Mouse (Mus musculus) forebrain, embryonic 10.5 days (tissue): ENCODE measurements around the gene Ndufs3. TPM values are rescaled to one million over a fixed set of nuclear protein-coding genes. Genes with fewer than 3 reads are reported as not detected.
"Not testable (repeated sequence)": the region's sequence is repeated elsewhere in the genome, so short reads cannot be mapped to it uniquely, and the experiment has no call there.

ENCODE experiments used
- DNase-seq: peaks from one replicate; pipeline ENCODE4 v3.0.0-alpha.2; 2017; ENCODE audit warnings: low spot score; ENCODE audit errors: extremely low spot score
- H3K27ac ChIP-seq: fragments of 300-500 bp; sonication (generic); 2 replicates; pipeline ENCODE4 v1.5.1; 2016; ENCODE audit warnings: mild to moderate bottlenecking
- H3K27me3 ChIP-seq: fragments of 300-500 bp; sonication (generic); 2 replicates; pipeline ENCODE4 v1.6.1; 2016; ENCODE audit warnings: mild to moderate bottlenecking; ENCODE audit not compliant: poor library complexity, severe bottlenecking
- H3K36me3 ChIP-seq: fragments of 300-500 bp; sonication (generic); replicated peaks from 2 replicates; pipeline ENCODE4 v1.6.1; 2016; ENCODE audit warnings: mild to moderate bottlenecking, moderate library complexity
- H3K4me1 ChIP-seq: fragments of 300-500 bp; sonication (generic); 2 replicates; pipeline ENCODE4 v1.6.1; 2016
- H3K4me3 ChIP-seq: fragments of 300-500 bp; sonication (generic); 2 replicates; pipeline ENCODE4 v1.5.1; 2016; ENCODE audit warnings: mild to moderate bottlenecking, moderate library complexity
- H3K9me3 ChIP-seq: fragments of 300-500 bp; sonication (generic); 2 replicates; pipeline ENCODE4 v1.6.1; 2016; ENCODE audit warnings: mild to moderate bottlenecking, moderate library complexity
- WGBS: fragments of 180-500 bp; shearing (Covaris S2); methylation state at CpG from one replicate; pipeline ENCODE4 v1.1.7; 2016; 5-methylcytosine and 5-hydroxymethylcytosine counted together
- polyA plus RNA-seq: library from polyadenylated mRNA; unstranded; fragments of >200 nt; fragmentation: Nextera tagmentation; extraction: Ambion mirVana; gene quantifications from 2 replicates; pipeline ENCODE4 v1.2.1, GENCODE M21; 2016

The Ndufs3 gene
- polyA plus RNA-seq, 1 experiment from 2014 or later, result 201 TPM

- H3K36me3 ChIP-seq, result no peaks in the 10 kb centered on the region
- no peak overlapping the region for H3K27ac ChIP-seq
- peaks cover 3% of the 10 kb centered on the region; the same call in 1 of the 2 replicates for H3K27me3 ChIP-seq
- WGBS, result 92% methylated on average over 1 of the region's 1 CpGs
- H3K4me3 ChIP-seq, result no peak overlapping the region
- DNase-seq, result no peak
- no peaks in the 10 kb centered on the region for H3K9me3 ChIP-seq
- peaks cover 25% of the 10 kb centered on the region for H3K4me1 ChIP-seq
Measured at GRCm38 (mm10) chr2:90921178-90921577, 16.6 kb upstream of the Ndufs3 start.

DNA sequence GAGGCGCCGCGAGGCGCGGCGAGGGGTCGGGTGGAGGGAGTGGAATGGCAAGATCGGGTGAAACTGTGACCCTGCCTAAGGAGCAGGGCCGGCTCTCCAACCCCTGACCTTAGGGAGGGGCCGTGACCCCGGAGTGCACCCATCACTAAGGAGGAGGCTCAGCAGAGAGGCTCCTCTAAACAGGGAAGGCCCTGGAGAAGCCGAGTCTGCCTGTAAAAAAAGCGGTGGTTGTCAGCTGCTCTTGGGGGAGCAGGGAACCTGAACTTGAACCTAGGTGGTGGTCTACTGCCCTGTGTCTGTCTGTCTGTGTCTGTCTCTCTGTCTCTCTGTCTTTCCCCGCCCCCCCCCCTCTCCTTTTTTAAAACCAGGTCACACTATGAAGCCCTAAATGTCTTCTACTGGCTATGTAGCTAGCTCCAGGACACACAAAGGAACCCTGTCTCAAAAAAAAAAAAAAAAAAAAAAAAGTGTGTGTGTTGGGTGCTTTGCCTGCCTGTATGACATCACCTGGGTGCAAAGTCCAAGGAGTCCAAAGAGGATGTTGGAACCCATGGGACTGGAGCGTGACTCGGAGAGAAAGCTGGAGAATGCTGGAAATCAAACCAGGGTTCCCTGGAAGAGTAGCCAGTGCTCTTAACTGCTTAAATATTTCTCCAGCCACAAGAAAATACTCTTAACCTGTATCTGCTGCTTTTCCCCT lies 13.5 kb upstream of the Ndufs3 start:
- H3K9me3 ChIP-seq, result no peaks in the 10 kb centered on the region
- peak overlapping the region; percentile 79 for H3K4me3 ChIP-seq
- 11% methylated on average over 16 of the region's 16 CpGs for WGBS
- H3K27ac ChIP-seq, result peak overlapping the region; percentile 97
- DNase-seq, result no peak
- H3K36me3 ChIP-seq, result peaks cover 29% of the 10 kb centered on the region
- peaks cover 34% of the 10 kb centered on the region for H3K4me1 ChIP-seq
- peaks cover 3% of the 10 kb centered on the region; the same call in 1 of the 2 replicates for H3K27me3 ChIP-seq

- H3K27ac ChIP-seq, result peak overlapping the region; percentile 97
- H3K36me3 ChIP-seq, result peaks cover 36% of the 10 kb centered on the region
- H3K4me3 ChIP-seq, result peak overlapping the region; percentile 79
- WGBS, result under 1% methylated on average over 71 of the region's 73 CpGs
- H3K4me1 ChIP-seq, result peaks cover 34% of the 10 kb centered on the region
- H3K9me3 ChIP-seq, result no peaks in the 10 kb centered on the region
- DNase-seq, result peak; percentile 77
- H3K27me3 ChIP-seq, result peaks cover 3% of the 10 kb centered on the region; the same call in 1 of the 2 replicates
Measured at GRCm38 (mm10) chr2:90917233-90917998, 12.8 kb upstream of the Ndufs3 start.

DNA sequence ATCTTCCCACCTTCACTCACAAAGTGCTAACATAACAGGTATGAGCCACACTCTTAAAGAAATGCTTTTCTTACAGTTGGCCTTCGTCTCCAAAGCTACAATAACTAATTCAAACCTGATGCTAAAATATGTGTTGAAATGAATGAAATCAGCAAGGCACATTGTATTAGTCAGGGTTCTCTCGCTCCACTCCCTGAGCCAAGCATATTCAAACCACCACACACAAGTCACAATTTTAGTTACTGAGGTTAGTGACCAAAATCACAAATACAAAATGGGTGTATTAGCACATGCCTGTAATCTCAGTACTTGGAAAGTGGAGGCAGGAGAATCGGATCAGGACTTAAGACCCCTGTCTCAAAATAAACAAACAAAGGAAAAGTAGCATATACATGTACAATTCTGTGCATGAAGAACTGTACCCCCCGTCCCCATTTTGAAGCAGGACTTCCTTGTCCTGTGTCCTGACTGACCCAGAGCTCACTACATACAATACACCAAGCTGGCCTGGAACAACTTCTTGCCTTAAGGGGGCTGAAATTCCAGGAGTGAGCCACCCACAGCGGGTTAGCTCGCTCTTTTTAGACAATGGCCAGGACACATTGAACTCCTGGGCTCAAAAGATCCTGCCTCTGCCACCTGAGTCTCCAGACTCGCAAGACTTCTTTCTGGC lies 12.1 kb upstream of the Ndufs3 start:
- peaks cover 42% of the 10 kb centered on the region for H3K36me3 ChIP-seq
- peaks cover 34% of the 10 kb centered on the region for H3K4me1 ChIP-seq
- peak overlapping the region; percentile 97 for H3K27ac ChIP-seq
- no peak for DNase-seq
- peak overlapping the region; percentile 79 for H3K4me3 ChIP-seq
- no peaks in the 10 kb centered on the region for H3K9me3 ChIP-seq
- peaks cover 3% of the 10 kb centered on the region; the same call in 1 of the 2 replicates for H3K27me3 ChIP-seq
- WGBS, result 38% methylated on average over 7 of the region's 7 CpGs

DNA sequence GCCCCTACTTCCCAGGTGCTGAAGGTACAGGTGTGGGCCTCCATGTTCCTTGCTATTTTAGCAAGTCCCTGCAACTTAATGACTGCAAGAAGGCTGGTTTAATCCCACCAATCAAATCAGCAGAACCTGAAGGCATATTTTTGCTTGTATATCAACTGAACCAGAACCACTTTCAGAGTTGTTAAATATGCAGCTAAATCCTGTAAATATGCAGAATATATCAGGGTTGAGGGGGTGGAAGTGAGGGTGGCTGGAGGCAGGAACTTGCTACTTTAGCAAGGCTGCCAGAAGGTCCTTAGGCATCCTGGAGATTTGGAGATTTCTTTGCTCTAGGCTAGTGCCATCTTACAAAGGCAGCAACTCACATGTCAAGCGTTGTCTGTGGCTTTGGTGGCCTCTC lies 10.9 kb upstream of the Ndufs3 start:
- WGBS, result 88% methylated on average over 1 of the region's 1 CpGs
- no peak overlapping the region; the same call in 1 of the 2 replicates for H3K4me3 ChIP-seq
- peaks cover 3% of the 10 kb centered on the region; the same call in 1 of the 2 replicates for H3K27me3 ChIP-seq
- H3K36me3 ChIP-seq, result peaks cover 54% of the 10 kb centered on the region
- H3K27ac ChIP-seq, result no peak overlapping the region
- DNase-seq, result no peak
- H3K9me3 ChIP-seq, result no peaks in the 10 kb centered on the region
- H3K4me1 ChIP-seq, result peaks cover 34% of the 10 kb centered on the region

DNA sequence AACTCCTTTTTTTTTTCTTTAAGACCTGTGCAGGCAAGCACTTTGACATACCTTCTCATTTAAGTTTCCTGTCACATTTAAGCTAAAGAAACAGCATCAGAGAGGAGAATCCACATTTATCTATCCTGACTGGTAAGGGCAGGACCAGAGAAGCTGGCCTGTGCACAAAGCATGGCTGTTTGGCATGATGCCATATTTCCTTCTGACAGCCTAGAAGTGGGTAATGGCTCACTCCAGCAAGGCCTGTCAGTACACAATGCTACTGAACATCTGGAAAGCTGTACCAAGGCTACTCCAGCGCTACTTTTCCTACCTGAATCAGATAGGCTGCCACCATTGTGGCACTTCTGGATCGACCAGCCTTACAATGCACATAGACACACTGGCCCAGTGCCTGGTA lies 9.0 kb upstream of the Ndufs3 start:
- Histone ChIP-seq H3K36me3 (peaks cover 72% of the 10 kb centered on the region), H3K4me1 (peaks cover 34% of the 10 kb centered on the region), H3K9me3 (no peaks in the 10 kb centered on the region), H3K27ac (no peak overlapping the region), H3K4me3 (no peak overlapping the region), H3K27me3 (no peaks in the 10 kb centered on the region)
- no peak for DNase-seq
- 95% methylated on average over 2 of the region's 2 CpGs for WGBS

GRCm38 (mm10) chr2:90911668-90912067 lies 7.0 kb upstream of the Ndufs3 start:
- WGBS, result 91% methylated on average over 1 of the region's 1 CpGs
- Histone ChIP-seq H3K4me3 (no peak overlapping the region), H3K36me3 (peaks cover 92% of the 10 kb centered on the region), H3K27me3 (no peaks in the 10 kb centered on the region), H3K4me1 (peaks cover 25% of the 10 kb centered on the region), H3K27ac (no peak overlapping the region), H3K9me3 (no peaks in the 10 kb centered on the region)
- no peak for DNase-seq

GRCm38 (mm10) chr2:90910861-90911260 lies 6.2 kb upstream of the Ndufs3 start:
- Histone ChIP-seq H3K27ac (no peak overlapping the region), H3K27me3 (no peaks in the 10 kb centered on the region), H3K4me1 (peaks cover 24% of the 10 kb centered on the region), H3K4me3 (no peak overlapping the region), H3K9me3 (no peaks in the 10 kb centered on the region), H3K36me3 (peaks cover 98% of the 10 kb centered on the region)
- DNase-seq, result no peak
- WGBS, result 82% methylated on average over 1 of the region's 1 CpGs

- peaks cover 73% of the 10 kb centered on the region for H3K36me3 ChIP-seq
- no peak for DNase-seq
- H3K27ac ChIP-seq, result no peak overlapping the region
- no peak overlapping the region for H3K4me3 ChIP-seq
- H3K9me3 ChIP-seq, result no peaks in the 10 kb centered on the region
- H3K4me1 ChIP-seq, result peaks cover 38% of the 10 kb centered on the region
- 95% methylated on average over 2 of the region's 2 CpGs for whole genome bisulfite sequencing
- H3K27me3 ChIP-seq, result no peaks in the 10 kb centered on the region
Measured at GRCm38 (mm10) chr2:90906721-90907120, 2.1 kb upstream of the Ndufs3 start.

DNA sequence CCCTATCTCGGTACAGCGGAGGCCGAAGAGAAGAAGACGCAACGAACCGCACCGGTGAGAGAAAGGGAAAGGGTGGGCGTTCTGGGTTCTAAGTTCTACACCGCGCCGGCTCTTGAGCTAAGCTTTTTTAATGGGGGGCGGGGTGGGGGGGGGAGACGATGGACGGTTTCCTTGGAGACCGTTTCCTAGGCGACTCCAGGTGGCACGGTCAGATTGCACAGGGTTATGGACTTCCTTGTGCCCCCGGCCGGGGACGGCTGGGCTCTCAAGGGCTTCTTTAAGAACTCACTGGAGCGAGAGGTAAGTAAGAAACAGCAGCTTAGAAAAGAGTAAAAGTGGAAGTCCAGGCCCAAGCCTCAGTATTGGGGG lies 213 bp upstream of the Ndufs3 start:
- no peaks in the 10 kb centered on the region for H3K27me3 ChIP-seq
- H3K9me3 ChIP-seq, result no peaks in the 10 kb centered on the region
- WGBS, result 0% methylated on average over 21 of the region's 21 CpGs
- peak overlapping the region; percentile 98 for H3K27ac ChIP-seq
- H3K4me1 ChIP-seq, result peaks cover 38% of the 10 kb centered on the region
- H3K36me3 ChIP-seq, result peaks cover 72% of the 10 kb centered on the region
- H3K4me3 ChIP-seq, result peak overlapping the region; percentile 96
- DNase-seq, result peak; percentile 84

DNA sequence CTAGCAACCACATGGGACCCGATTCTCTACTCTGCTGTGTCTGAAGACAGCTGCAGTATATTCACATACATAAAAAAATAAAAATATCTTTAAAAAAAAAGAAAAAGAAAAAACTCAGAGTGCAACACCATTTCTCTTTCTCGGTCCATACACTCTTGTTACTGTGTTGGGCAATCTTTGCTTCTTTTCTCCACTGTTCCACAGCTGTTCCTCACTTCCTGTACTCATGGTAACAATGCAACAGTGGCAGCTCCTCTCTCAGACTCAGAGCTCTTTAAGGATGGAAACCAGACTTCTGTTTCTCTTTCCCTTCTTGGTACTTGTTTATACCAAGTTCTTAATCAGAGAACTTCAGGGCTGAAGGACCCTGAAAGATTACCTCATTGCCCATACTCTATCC lies 1.2 kb downstream of the Ndufs3 start:
- peaks cover 72% of the 10 kb centered on the region for H3K36me3 ChIP-seq
- no peak for DNase-seq
- WGBS, result 90% methylated on average over 2 of the region's 2 CpGs
- H3K4me1 ChIP-seq, result peaks cover 38% of the 10 kb centered on the region
- peak overlapping the region; percentile 96 for H3K4me3 ChIP-seq
- H3K27me3 ChIP-seq, result no peaks in the 10 kb centered on the region
- peak overlapping the region; percentile 98 for H3K27ac ChIP-seq
- no peaks in the 10 kb centered on the region for H3K9me3 ChIP-seq

- H3K36me3 ChIP-seq, result peaks cover 70% of the 10 kb centered on the region
- not testable (repeated sequence) for H3K9me3 ChIP-seq, H3K4me3 ChIP-seq, H3K27ac ChIP-seq, DNase-seq
- peaks cover 12% of the 10 kb centered on the region for H3K4me1 ChIP-seq
- 82% methylated on average over 3 of the region's 3 CpGs for WGBS
- H3K27me3 ChIP-seq, result peaks cover 29% of the 10 kb centered on the region
Measured at GRCm38 (mm10) chr2:90894299-90894677, 10.3 kb downstream of the Ndufs3 start.
